Mouse (Mus musculus) lung, adult 2 months (tissue): Measurements from ENCODE around the gene Gabra4.

ENCODE experiments used
- CTCF ChIP-seq: fragments of 200-500 bp; IDR thresholded peaks from 2 replicates; pipeline ENCODE4 v1.5.1; 2011; ENCODE audit warnings: mild to moderate bottlenecking, low read length, control low read depth; ENCODE audit not compliant: insufficient read depth
- POLR2A ChIP-seq: fragments of 200-500 bp; IDR thresholded peaks from 2 replicates; pipeline ENCODE4 v1.6.1; 2011; ENCODE audit warnings: low read depth, mild to moderate bottlenecking, control low read depth, low read length, borderline replicate concordance; ENCODE audit errors: extremely low read depth

- TF ChIP-seq CTCF (no peak), POLR2A (no peak)
Measured at GRCm38 (mm10) chr5:71616734-71617133, 41.4 kb downstream of the Gabra4 start.
